Mouse (Mus musculus): Measurements from ENCODE around the gene Epha10. TPM values are rescaled to one million over a fixed set of nuclear protein-coding genes. Genes with fewer than 3 reads are reported as not detected.

Epha10 gene
- total RNA-seq (2023): not detected

GRCm38 (mm10) chr4:124880599-124880998 lies at the start of gene Epha10:
Gene Epha10, plus strand, starts transcription at chr4:124880899.

GRCm38 (mm10) chr4:124850261-124850913 lies 30.3 kb upstream of the Epha10 start, which contains the start of gene Yrdc:
Gene Yrdc, plus strand, starts transcription at chr4:124850679.

GRCm38 (mm10) chr4:124850933-124851658 lies 29.6 kb upstream of the Epha10 start, which contains the start of gene 1110065P20Rik:
Gene 1110065P20Rik, minus strand, starts transcription at chr4:124851196.

GRCm38 (mm10) chr4:124861283-124862188 lies 19.2 kb upstream of the Epha10 start, which contains the start of gene Maneal:
Gene Maneal, minus strand, starts transcription at chr4:124862171.

GRCm38 (mm10) chr4:124936613-124937471 lies 56.1 kb downstream of the Epha10 start, which contains the start of gene 9930104L06Rik:
Gene 9930104L06Rik, plus strand, starts transcription at chr4:124937048.

GRCm38 (mm10) chr4:124939211-124939610 lies 58.5 kb downstream of the Epha10 start, which contains the start of gene Cdca8:
Gene Cdca8, minus strand, starts transcription at chr4:124939311.

Other genes starting within 250 kb of the Epha10 start
- gene Pou3f1, start 224.1 kb upstream of the Epha10 start, total RNA-seq (2023): not detected
- gene Utp11, start 187.3 kb upstream of the Epha10 start, total RNA-seq (2023): 10 to 100 TPM; 23.7 to 24.7 TPM
- 10 to 100 TPM; 21.2 to 22.7 TPM for gene Fhl3, start 180.2 kb upstream of the Epha10 start, total RNA-seq (2023)
- gene Sf3a3, start 166.1 kb upstream of the Epha10 start, total RNA-seq (2023): 10 to 100 TPM; 60.4 to 68.1 TPM
- gene Inpp5b, start 139.0 kb upstream of the Epha10 start, total RNA-seq (2023): 100 to 1,000 TPM in 1 of 2 experiments, 10 to 100 TPM in 1; 80.5 to 104 TPM
- gene Mtf1, start 78.8 kb upstream of the Epha10 start, total RNA-seq (2023): 10 to 100 TPM; 33.5 to 40.3 TPM
- 100 to 1,000 TPM; 111 to 120 TPM for gene Yrdc, start 30.2 kb upstream of the Epha10 start, total RNA-seq (2023)
- 10 to 100 TPM; 21.6 to 26.9 TPM for gene 1110065P20Rik, start 29.7 kb upstream of the Epha10 start, total RNA-seq (2023)
- 1 to 10 TPM; 4.8 to 5.1 TPM for gene Maneal, start 18.7 kb upstream of the Epha10 start, total RNA-seq (2023)
- gene 9930104L06Rik, start 56.1 kb downstream of the Epha10 start, total RNA-seq (2023): 10 to 100 TPM; 21.1 to 21.9 TPM
- 1 to 10 TPM; 4.2 to 9.0 TPM for gene Cdca8, start 58.4 kb downstream of the Epha10 start, total RNA-seq (2023)
- not detected for gene Rspo1, start 105.5 kb downstream of the Epha10 start, total RNA-seq (2023)
- 10 to 100 TPM; 81.0 to 90.1 TPM for gene Gnl2, start 135.7 kb downstream of the Epha10 start, total RNA-seq (2023)
- gene Dnali1, start 184.8 kb downstream of the Epha10 start, total RNA-seq (2023): not detected
- gene Snip1, start 185.8 kb downstream of the Epha10 start, total RNA-seq (2023): 10 to 100 TPM; 49.1 to 56.6 TPM
- 10 to 100 TPM; 43.7 to 47.9 TPM for gene Meaf6, start 204.2 kb downstream of the Epha10 start, total RNA-seq (2023)
- 100 to 1,000 TPM; 163 to 205 TPM for gene Zc3h12a, start 246.9 kb downstream of the Epha10 start, total RNA-seq (2023)

Data from T-cell, adult 66 days (primary cell).